Mouse (Mus musculus): ENCODE results near the gene Tmem63a. TPM values are rescaled to one million over a fixed set of nuclear protein-coding genes. Genes with fewer than 3 reads are reported as not detected.

The Tmem63a gene
- polyA plus RNA-seq, 1 experiment from 2014 or later = 13.9 TPM

GRCm38 (mm10) chr1:180945001-180945980 lies 3.1 kb downstream of the Tmem63a start:
- peak overlapping the region; percentile 44 for H3K4me2 ChIP-seq
- H3K27ac ChIP-seq = peak overlapping the region; percentile 66
- H3K9ac ChIP-seq = peak overlapping the region; percentile 17; the same call in 1 of the 2 replicates
- H3K27me3 ChIP-seq = no peaks in the 10 kb centered on the region
- WGBS = 25% methylated on average over 20 of the region's 20 CpGs
- H3K4me3 ChIP-seq = peak overlapping the region; percentile 15
- ATAC-seq (ENCODE audit: borderline replicate concordance, extremely low read depth, low FRiP score, low TSS enrichment) = peak; percentile 78
- H3K9me3 ChIP-seq = no peaks in the 10 kb centered on the region
- H3K36me3 ChIP-seq = peaks cover 9% of the 10 kb centered on the region; the same call in 1 of the 2 replicates
- H3K4me1 ChIP-seq = peaks cover 44% of the 10 kb centered on the region

GRCm38 (mm10) chr1:180946448-180946847 lies 4.3 kb downstream of the Tmem63a start:
- no peak overlapping the region for H3K4me3 ChIP-seq
- H3K36me3 ChIP-seq = peaks cover 9% of the 10 kb centered on the region; the same call in 1 of the 2 replicates
- no peaks in the 10 kb centered on the region for H3K27me3 ChIP-seq
- H3K4me2 ChIP-seq = no peak overlapping the region
- 64% methylated on average over 6 of the region's 6 CpGs for WGBS
- no peak overlapping the region for H3K9ac ChIP-seq
- H3K4me1 ChIP-seq = peaks cover 41% of the 10 kb centered on the region
- ATAC-seq (ENCODE audit: borderline replicate concordance, extremely low read depth, low FRiP score, low TSS enrichment) = no peak
- no peak overlapping the region for H3K27ac ChIP-seq
- H3K9me3 ChIP-seq = no peaks in the 10 kb centered on the region

GRCm38 (mm10) chr1:180952085-180952746 lies 10.1 kb downstream of the Tmem63a start:
- WGBS = 38% methylated on average over 6 of the region's 6 CpGs
- Histone ChIP-seq H3K4me3 (no peak overlapping the region), H3K4me2 (no peak overlapping the region), H3K9me3 (no peaks in the 10 kb centered on the region), H3K36me3 (peaks cover 18% of the 10 kb centered on the region), H3K27ac (peak overlapping the region; percentile 39; the same call in 1 of the 2 replicates), H3K27me3 (no peaks in the 10 kb centered on the region), H3K4me1 (0 out of 2 replicates have a peak, but pooled peaks cover 11% of the 10 kb centered on the region), H3K9ac (no peak overlapping the region)
- ATAC-seq (ENCODE audit: borderline replicate concordance, extremely low read depth, low FRiP score, low TSS enrichment) = peak; percentile 70

DNA sequence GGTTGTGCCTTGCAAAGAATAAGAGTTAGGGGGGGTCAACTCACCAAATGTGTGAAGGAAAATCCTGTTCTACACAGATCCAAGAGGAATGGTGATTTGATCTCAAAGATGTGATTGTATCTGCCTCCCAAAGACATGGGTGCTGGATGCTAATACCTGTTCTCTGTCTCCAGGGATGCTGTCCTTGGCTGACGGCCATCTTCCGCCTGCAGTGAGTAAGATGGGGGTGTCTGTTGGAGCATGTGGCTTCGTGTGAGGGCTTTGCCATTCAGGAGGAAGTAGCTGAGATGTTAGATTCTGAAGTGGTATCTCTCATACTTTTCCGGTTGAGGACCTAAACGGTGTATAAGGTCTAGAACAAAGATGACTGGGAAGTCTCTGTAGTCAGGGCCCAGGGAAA lies 10.7 kb downstream of the Tmem63a start:
- Histone ChIP-seq H3K27me3 (no peaks in the 10 kb centered on the region), H3K36me3 (peaks cover 18% of the 10 kb centered on the region)
- WGBS = 66% methylated on average over 5 of the region's 5 CpGs

DNA sequence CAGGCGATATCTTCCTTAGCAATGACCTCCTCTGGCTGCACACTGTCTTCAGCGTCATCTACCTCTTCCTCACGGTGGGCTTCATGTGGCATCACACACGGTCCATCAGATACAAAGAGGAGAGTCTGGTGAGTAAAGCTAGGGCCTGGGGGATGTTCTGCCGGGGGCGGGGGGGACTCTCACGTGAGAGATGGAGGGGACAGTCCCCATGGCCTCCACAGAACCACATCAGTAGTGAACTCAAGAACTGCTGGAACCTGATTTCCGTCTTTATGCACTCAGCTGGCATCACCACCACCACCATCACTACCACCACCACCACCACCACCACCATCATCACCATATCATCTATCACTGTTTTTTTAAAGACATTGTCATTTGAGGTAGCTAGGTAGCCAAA lies 14.3 kb downstream of the Tmem63a start:
- Histone ChIP-seq H3K4me2 (no peak overlapping the region), H3K36me3 (peaks cover 16% of the 10 kb centered on the region), H3K27ac (no peak overlapping the region), H3K4me1 (0 out of 2 replicates have a peak, but pooled peaks cover 11% of the 10 kb centered on the region), H3K27me3 (no peaks in the 10 kb centered on the region), H3K9me3 (no peaks in the 10 kb centered on the region), H3K4me3 (no peak overlapping the region), H3K9ac (no peak overlapping the region)
- ATAC-seq (ENCODE audit: borderline replicate concordance, extremely low read depth, low FRiP score, low TSS enrichment) = no peak
- WGBS = 88% methylated on average over 8 of the region's 8 CpGs

More for the DNA sequence above, 10.7 kb downstream of the Tmem63a start:
- Histone ChIP-seq H3K4me3 (no peak overlapping the region), H3K9ac (no peak overlapping the region), H3K27ac (no peak overlapping the region), H3K4me1 (0 out of 2 replicates have a peak, but pooled peaks cover 11% of the 10 kb centered on the region), H3K4me2 (no peak overlapping the region), H3K9me3 (no peaks in the 10 kb centered on the region)
- no peak for ATAC-seq (ENCODE audit: borderline replicate concordance, extremely low read depth, low FRiP score, low TSS enrichment)

DNA sequence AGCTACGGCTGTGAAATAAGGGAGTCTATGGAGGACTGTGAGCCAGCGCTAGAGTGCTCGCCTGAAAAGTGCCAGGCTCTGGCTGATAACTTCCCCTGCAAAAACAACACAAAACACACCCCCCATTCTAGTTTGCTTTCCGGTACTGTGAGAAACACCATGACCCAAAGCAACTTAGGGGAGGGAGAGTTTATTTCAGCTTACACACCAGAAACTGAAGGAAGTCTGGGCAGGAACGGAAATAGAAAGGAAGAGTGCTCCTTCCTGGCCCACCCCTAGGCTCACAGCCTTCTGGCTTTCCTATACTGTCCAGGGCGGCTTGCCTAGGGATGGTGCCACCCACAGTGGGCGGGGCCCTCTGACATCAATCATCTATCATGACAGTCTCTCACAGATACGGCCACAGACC lies 14.8 kb downstream of the Tmem63a start:
- 72% methylated on average over 8 of the region's 8 CpGs for WGBS
- no peak overlapping the region for H3K27ac ChIP-seq
- peak; percentile 66 for ATAC-seq (ENCODE audit: borderline replicate concordance, extremely low read depth, low FRiP score, low TSS enrichment)
- H3K4me2 ChIP-seq = no peak overlapping the region
- no peak overlapping the region for H3K9ac ChIP-seq
- peaks cover 16% of the 10 kb centered on the region for H3K36me3 ChIP-seq
- 0 out of 2 replicates have a peak, but pooled peaks cover 5% of the 10 kb centered on the region for H3K4me1 ChIP-seq
- H3K27me3 ChIP-seq = no peaks in the 10 kb centered on the region
- H3K9me3 ChIP-seq = no peaks in the 10 kb centered on the region
- no peak overlapping the region for H3K4me3 ChIP-seq

- Histone ChIP-seq H3K9ac (no peak overlapping the region), H3K27me3 (no peaks in the 10 kb centered on the region), H3K4me1 (no peaks in the 10 kb centered on the region), H3K4me3 (no peak overlapping the region), H3K4me2 (no peak overlapping the region), H3K36me3 (peaks cover 16% of the 10 kb centered on the region), H3K9me3 (no peaks in the 10 kb centered on the region), H3K27ac (no peak overlapping the region)
- no peak for ATAC-seq (ENCODE audit: borderline replicate concordance, extremely low read depth, low FRiP score, low TSS enrichment)
- WGBS = 78% methylated on average over 3 of the region's 3 CpGs
Observed at GRCm38 (mm10) chr1:180957989-180958388, 15.8 kb downstream of the Tmem63a start.

- no peaks in the 10 kb centered on the region for H3K27me3 ChIP-seq
- peaks cover 16% of the 10 kb centered on the region for H3K36me3 ChIP-seq
Observed at GRCm38 (mm10) chr1:180958797-180959196, 16.7 kb downstream of the Tmem63a start.

GRCm38 (mm10) chr1:180965786-180966185 lies 23.6 kb downstream of the Tmem63a start:
- 72% methylated on average over 3 of the region's 3 CpGs for WGBS
- H3K4me2 ChIP-seq = no peak overlapping the region
- H3K4me3 ChIP-seq = no peak overlapping the region
- H3K36me3 ChIP-seq = peaks cover 8% of the 10 kb centered on the region; the same call in 1 of the 2 replicates
- no peaks in the 10 kb centered on the region for H3K9me3 ChIP-seq
- ATAC-seq (ENCODE audit: borderline replicate concordance, extremely low read depth, low FRiP score, low TSS enrichment) = no peak
- no peak overlapping the region for H3K27ac ChIP-seq
- no peaks in the 10 kb centered on the region for H3K27me3 ChIP-seq
- H3K4me1 ChIP-seq = 0 out of 2 replicates have a peak, but pooled peaks cover 3% of the 10 kb centered on the region
- no peak overlapping the region for H3K9ac ChIP-seq

More at GRCm38 (mm10) chr1:180958797-180959196, 16.7 kb downstream of the Tmem63a start:
- no peaks in the 10 kb centered on the region for H3K9me3 ChIP-seq
- no peaks in the 10 kb centered on the region for H3K4me1 ChIP-seq
- no peak overlapping the region for H3K4me3 ChIP-seq
- H3K9ac ChIP-seq = no peak overlapping the region
- no peak overlapping the region for H3K4me2 ChIP-seq
- 57% methylated on average over 3 of the region's 3 CpGs for WGBS
- no peak for ATAC-seq (ENCODE audit: borderline replicate concordance, extremely low read depth, low FRiP score, low TSS enrichment)
- no peak overlapping the region for H3K27ac ChIP-seq

DNA sequence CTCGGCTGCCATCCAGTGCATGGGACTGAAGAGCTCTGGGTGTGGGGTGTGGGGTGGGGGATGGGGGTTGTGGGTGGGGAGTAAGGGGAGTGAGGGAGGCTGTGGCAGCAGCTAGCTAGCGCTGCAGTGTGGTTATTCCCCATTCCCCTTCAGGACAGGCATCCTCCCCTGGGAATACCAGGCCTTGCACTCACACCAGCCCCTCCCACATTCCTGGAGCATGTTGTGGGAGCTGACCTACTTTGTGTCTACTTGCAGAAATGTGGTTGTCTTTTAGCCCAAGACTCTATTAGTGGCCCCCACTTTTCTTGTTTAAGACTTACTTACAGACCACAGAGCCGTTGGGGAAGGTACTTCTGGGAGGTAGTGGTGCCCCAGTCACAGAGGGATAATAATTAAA lies 24.4 kb downstream of the Tmem63a start:
- Histone ChIP-seq H3K9me3 (no peaks in the 10 kb centered on the region), H3K36me3 (peaks cover 2% of the 10 kb centered on the region; the same call in 1 of the 2 replicates), H3K4me2 (no peak overlapping the region), H3K9ac (no peak overlapping the region), H3K27me3 (no peaks in the 10 kb centered on the region), H3K4me3 (no peak overlapping the region), H3K27ac (no peak overlapping the region), H3K4me1 (0 out of 2 replicates have a peak, but pooled peaks cover 3% of the 10 kb centered on the region)
- no peak for ATAC-seq (ENCODE audit: borderline replicate concordance, extremely low read depth, low FRiP score, low TSS enrichment)
- WGBS = 46% methylated on average over 3 of the region's 3 CpGs

DNA sequence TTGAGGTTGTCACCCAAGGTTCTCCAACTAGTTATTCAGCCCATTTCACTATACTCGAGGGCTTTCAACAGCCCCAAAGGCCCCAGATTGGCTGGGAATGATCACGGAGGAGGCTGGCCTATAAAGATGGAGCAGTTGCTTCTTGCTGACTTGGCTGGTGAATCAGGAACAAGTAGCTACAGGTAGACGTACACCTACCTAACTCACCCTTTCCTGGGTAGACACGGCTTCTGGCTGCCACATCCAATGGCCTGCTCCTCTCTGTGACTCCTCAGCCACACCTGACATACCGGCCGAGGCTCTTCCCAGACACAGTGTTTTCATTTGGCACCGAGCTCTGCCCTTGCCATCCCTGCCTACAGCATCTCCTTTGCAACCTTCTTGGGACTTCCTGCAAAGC lies 25.1 kb downstream of the Tmem63a start:
- Histone ChIP-seq H3K27ac (no peak overlapping the region), H3K4me3 (no peak overlapping the region), H3K4me2 (no peak overlapping the region), H3K9ac (no peak overlapping the region), H3K27me3 (no peaks in the 10 kb centered on the region), H3K36me3 (peaks cover 2% of the 10 kb centered on the region; the same call in 1 of the 2 replicates), H3K9me3 (no peaks in the 10 kb centered on the region), H3K4me1 (0 out of 2 replicates have a peak, but pooled peaks cover 3% of the 10 kb centered on the region)
- no peak for ATAC-seq (ENCODE audit: borderline replicate concordance, extremely low read depth, low FRiP score, low TSS enrichment)
- WGBS = 85% methylated on average over 7 of the region's 7 CpGs

All from lung, embryonic 15.5 days (tissue).